Mouse (Mus musculus) liver, adult 2 months (tissue): ENCODE results near the gene Thbs1. TPM values are rescaled to one million over a fixed set of nuclear protein-coding genes. Genes with fewer than 3 reads are reported as not detected.

ENCODE experiments used
- DNase-seq: peaks from one replicate; pipeline ENCODE4 v3.0.0-alpha.2; 2011; ENCODE audit warnings: low read depth, low spot score; ENCODE audit errors: extremely low read depth
- H3K27ac ChIP-seq: fragments of 200-500 bp; replicated peaks from 2 replicates; pipeline ENCODE4 v1.5.1; 2012; ENCODE audit warnings: low read depth, mild to moderate bottlenecking, control low read depth, inconsistent platforms, low read length; ENCODE audit not compliant: insufficient read depth
- H3K27me3 ChIP-seq: fragments of 200-500 bp; 2 replicates; pipeline ENCODE4 v1.6.1; 2012; ENCODE audit warnings: mild to moderate bottlenecking, moderate library complexity, low read length, inconsistent platforms; ENCODE audit not compliant: control insufficient read depth, insufficient read depth
- H3K36me3 ChIP-seq: fragments of 200-500 bp; 2 replicates; pipeline ENCODE4 v1.6.1; 2012; ENCODE audit warnings: low read length, inconsistent platforms; ENCODE audit not compliant: control insufficient read depth, insufficient read depth
- H3K4me1 ChIP-seq: fragments of 200-500 bp; 2 replicates; pipeline ENCODE4 v1.6.1; 2011; ENCODE audit warnings: low read length; ENCODE audit not compliant: control insufficient read depth, insufficient read depth
- H3K4me3 ChIP-seq: fragments of 200-500 bp; 2 replicates; pipeline ENCODE4 v1.5.1; 2011; ENCODE audit warnings: low read depth, mild to moderate bottlenecking, control low read depth, low read length, moderate library complexity; ENCODE audit not compliant: insufficient read depth
- H3K79me2 ChIP-seq: fragments of 200-500 bp; 2 replicates; pipeline ENCODE4 v1.6.1; 2012; ENCODE audit warnings: inconsistent platforms, mild to moderate bottlenecking, low read length, moderate library complexity; ENCODE audit not compliant: control insufficient read depth, insufficient read depth
- H3K9ac ChIP-seq: fragments of 200-500 bp; 2 replicates; pipeline ENCODE4 v1.6.1; 2012; ENCODE audit warnings: low read depth, mild to moderate bottlenecking, control low read depth, inconsistent platforms, low read length
- CTCF ChIP-seq: fragments of 200-500 bp; IDR thresholded peaks from 2 replicates; pipeline ENCODE4 v1.5.1; 2011; ENCODE audit warnings: low read depth, low read length, control low read depth
- POLR2A ChIP-seq: fragments of 200-500 bp; IDR thresholded peaks from 2 replicates; pipeline ENCODE4 v1.6.1; 2011; ENCODE audit warnings: low read length, control low read depth; ENCODE audit not compliant: insufficient read depth; ENCODE audit errors: extremely low read depth
- WGBS: fragments of 180-500 bp; shearing (Covaris S2); methylation state at CpG from one replicate; pipeline ENCODE4 v1.1.7; 2018; 5-methylcytosine and 5-hydroxymethylcytosine counted together
- polyA plus RNA-seq: library from polyadenylated mRNA; depleted of rRNA; stranded (reverse); fragments of >200 nt; gene quantifications from 2 replicates; pipeline ENCODE4 v1.2.3, GENCODE M21; 2012
- total RNA-seq: library from RNA; depleted of rRNA; stranded (reverse); fragments of >200 nt; gene quantifications from 2 replicates; pipeline ENCODE4 v1.2.3, GENCODE M21; 2014

Gene Thbs1
- total and polyA plus RNA-seq, 2 experiments, result 0.37 to 0.55 TPM

- H3K27me3 ChIP-seq, result no peaks in the 10 kb centered on the region
- no peak for TF ChIP-seq POLR2A
- no peak for TF ChIP-seq CTCF
- 76% methylated on average over 2 of the region's 2 CpGs for WGBS
- H3K79me2 ChIP-seq, result no peaks in the 10 kb centered on the region
- DNase-seq, result no peak
- H3K27ac ChIP-seq, result no peak overlapping the region
- H3K4me1 ChIP-seq, result peaks cover under 1% of the 10 kb centered on the region; the same call in 1 of the 2 replicates
- H3K9ac ChIP-seq, result no peak overlapping the region
- H3K36me3 ChIP-seq, result no peaks in the 10 kb centered on the region
- no peak overlapping the region for H3K4me3 ChIP-seq
Measured at GRCm38 (mm10) chr2:118116180-118116579, 4.5 kb downstream of the Thbs1 start.

- DNase-seq, result no peak
- no peaks in the 10 kb centered on the region for H3K4me1 ChIP-seq
- no peaks in the 10 kb centered on the region for H3K36me3 ChIP-seq
- TF ChIP-seq POLR2A (no peak), CTCF (no peak)
- no peak overlapping the region for H3K27ac ChIP-seq
- H3K4me3 ChIP-seq, result no peak overlapping the region
- H3K27me3 ChIP-seq, result no peaks in the 10 kb centered on the region
- no peaks in the 10 kb centered on the region for H3K79me2 ChIP-seq
- no peak overlapping the region for H3K9ac ChIP-seq
- 71% methylated on average over 3 of the region's 3 CpGs for WGBS
Measured at GRCm38 (mm10) chr2:118116754-118117290, 5.1 kb downstream of the Thbs1 start.

DNA sequence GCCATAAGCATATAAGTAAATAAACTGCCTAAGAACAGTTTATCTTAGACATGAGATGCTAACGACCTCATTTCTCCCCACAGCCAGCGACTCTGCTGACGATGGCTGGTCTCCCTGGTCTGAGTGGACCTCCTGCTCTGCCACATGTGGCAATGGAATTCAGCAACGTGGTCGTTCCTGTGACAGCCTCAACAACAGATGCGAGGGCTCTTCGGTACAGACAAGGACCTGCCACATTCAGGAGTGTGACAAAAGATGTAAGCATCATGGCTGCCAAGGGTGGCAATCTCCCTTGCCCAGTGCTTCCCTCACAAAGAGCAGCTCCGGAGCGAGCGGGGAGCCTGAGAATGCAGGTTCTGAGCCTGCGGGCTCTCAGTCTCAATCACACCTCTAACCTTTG is 5.7 kb downstream of the Thbs1 start:
- H3K36me3 ChIP-seq, result no peaks in the 10 kb centered on the region

GRCm38 (mm10) chr2:118118045-118118444 is 6.4 kb downstream of the Thbs1 start:
- Histone ChIP-seq H3K4me1 (no peaks in the 10 kb centered on the region), H3K27ac (no peak overlapping the region), H3K9ac (no peak overlapping the region), H3K4me3 (no peak overlapping the region), H3K79me2 (no peaks in the 10 kb centered on the region), H3K27me3 (no peaks in the 10 kb centered on the region), H3K36me3 (no peaks in the 10 kb centered on the region)
- TF ChIP-seq POLR2A (no peak), CTCF (no peak)
- 82% methylated on average over 6 of the region's 6 CpGs for WGBS
- no peak for DNase-seq

More for the DNA sequence above, 5.7 kb downstream of the Thbs1 start:
- Histone ChIP-seq H3K4me3 (no peak overlapping the region), H3K9ac (no peak overlapping the region), H3K27ac (no peak overlapping the region), H3K79me2 (no peaks in the 10 kb centered on the region), H3K4me1 (no peaks in the 10 kb centered on the region), H3K27me3 (no peaks in the 10 kb centered on the region)
- TF ChIP-seq CTCF, result no peak
- TF ChIP-seq POLR2A, result no peak
- DNase-seq, result no peak
- WGBS, result 79% methylated on average over 11 of the region's 11 CpGs

DNA sequence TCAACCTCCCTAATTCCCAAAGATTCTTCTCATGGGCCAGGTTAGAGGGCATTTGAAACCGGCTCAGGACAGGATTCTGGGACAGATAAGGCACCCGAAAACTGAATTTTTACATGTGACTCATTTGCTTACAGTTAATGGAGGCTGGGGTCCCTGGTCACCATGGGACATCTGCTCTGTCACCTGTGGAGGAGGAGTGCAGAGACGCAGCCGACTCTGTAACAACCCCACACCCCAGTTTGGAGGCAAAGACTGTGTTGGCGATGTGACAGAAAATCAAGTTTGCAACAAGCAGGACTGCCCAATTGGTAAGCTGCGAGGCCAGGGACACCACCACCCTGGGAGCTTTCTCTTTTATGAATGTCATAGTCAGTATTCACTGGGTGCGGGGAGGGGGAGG is 6.8 kb downstream of the Thbs1 start:
- Histone ChIP-seq H3K36me3 (no peaks in the 10 kb centered on the region), H3K27ac (no peak overlapping the region), H3K4me3 (no peak overlapping the region), H3K27me3 (no peaks in the 10 kb centered on the region), H3K79me2 (no peaks in the 10 kb centered on the region), H3K4me1 (no peaks in the 10 kb centered on the region), H3K9ac (no peak overlapping the region)
- no peak for TF ChIP-seq CTCF
- no peak for TF ChIP-seq POLR2A
- no peak for DNase-seq
- 94% methylated on average over 7 of the region's 7 CpGs for WGBS

DNA sequence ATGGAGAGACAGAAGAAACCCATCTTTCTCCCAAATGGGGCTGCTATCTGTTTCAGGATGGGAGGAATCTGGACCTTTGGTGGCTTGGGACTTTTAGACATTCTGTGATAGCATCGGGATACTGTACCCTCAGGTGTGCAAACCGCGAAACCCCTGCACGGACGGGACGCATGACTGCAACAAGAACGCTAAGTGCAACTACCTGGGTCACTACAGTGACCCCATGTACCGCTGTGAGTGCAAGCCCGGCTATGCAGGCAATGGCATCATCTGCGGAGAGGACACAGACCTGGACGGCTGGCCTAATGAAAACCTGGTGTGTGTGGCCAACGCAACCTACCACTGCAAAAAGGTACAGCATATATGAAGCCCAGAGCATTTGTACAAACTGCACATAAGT is 8.0 kb downstream of the Thbs1 start:
- 95% methylated on average over 12 of the region's 12 CpGs for WGBS
- Histone ChIP-seq H3K4me1 (no peaks in the 10 kb centered on the region), H3K27ac (no peak overlapping the region), H3K9ac (no peak overlapping the region), H3K79me2 (no peaks in the 10 kb centered on the region), H3K27me3 (no peaks in the 10 kb centered on the region), H3K36me3 (no peaks in the 10 kb centered on the region), H3K4me3 (no peak overlapping the region)
- no peak for DNase-seq
- TF ChIP-seq CTCF, result no peak
- no peak for TF ChIP-seq POLR2A
